Mouse (Mus musculus): Measurements from ENCODE around the gene Cubn. TPM values are rescaled to one million over a fixed set of nuclear protein-coding genes. Genes with fewer than 3 reads are reported as not detected.

Gene Cubn
- total and polyA plus RNA-seq, 3 experiments = 0.03 to 0.09 (median 0.04) TPM

DNA sequence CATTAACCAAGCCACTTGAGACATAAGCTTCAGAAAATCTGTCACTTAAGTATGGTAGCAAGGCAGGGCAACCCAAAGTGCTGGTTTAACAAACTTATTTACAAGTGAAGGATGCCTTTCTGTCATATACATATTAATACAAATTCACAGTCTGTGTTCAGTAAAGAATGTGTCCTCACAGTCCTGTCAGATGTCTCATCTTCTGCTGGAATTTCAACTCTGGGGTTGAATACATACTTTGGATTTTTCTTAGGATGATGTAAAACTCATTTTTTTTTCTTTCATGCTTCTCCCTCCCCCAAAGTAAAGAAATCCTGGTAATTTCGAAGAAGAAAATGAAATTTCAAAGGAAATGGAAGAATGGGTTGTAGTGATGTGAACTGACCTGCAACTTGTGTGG is 34.8 kb downstream of the Cubn start:
- Histone ChIP-seq H3K4me2 (ENCODE audit: insufficient read depth, low read depth, poor library complexity, severe bottlenecking) (no peak overlapping the region), H3K9ac (ENCODE audit: insufficient read depth, low read depth) (no peak overlapping the region), H3K9me3 (replicated peaks; ENCODE audit: low read length) (no peaks in the 10 kb centered on the region), H3K79me2 (replicated peaks; ENCODE audit: control insufficient read depth, extremely low read depth, insufficient read depth, poor library complexity, severe bottlenecking) (no peaks in the 10 kb centered on the region), H3K36me3 (replicated peaks in 1 of 2; ENCODE audit: control insufficient read depth in 1 of 2, insufficient read depth in 1 of 2, low read length in 1 of 2) (no peaks in the 10 kb centered on the region), H3K27ac (ENCODE audit: insufficient read depth, low read depth) (no peak overlapping the region), H3K4me1 (ENCODE audit: control insufficient read depth in 1 of 2, insufficient read depth in 2 of 2) (no peaks in the 10 kb centered on the region), H3K4me3 (replicated peaks in 1 of 3; ENCODE audit: low read depth in 2 of 3, low read length in 2 of 3, poor library complexity in 1 of 3) (no peak overlapping the region), H3K27me3 (replicated peaks) (no peaks in the 10 kb centered on the region)
- in situ Hi-C loops (cut with MboI; ENCODE audit: low pct_ligation_motif_present, low pct_unique_long_range_greater_than_20kb, low sequenced_read_pairs) = no loop called here
- TF ChIP-seq MAX (IDR thresholded peaks at IDR 0.05; ENCODE audit: low read length) = no peak
- no peak for TF ChIP-seq SIN3A (IDR thresholded peaks at IDR 0.05; ENCODE audit: low read length)
- TF ChIP-seq ZC3H11A (IDR thresholded peaks at IDR 0.05; ENCODE audit: low read depth, low read length) = no peak
- no peak for DNase-seq (ENCODE audit: extremely low read depth)
- dilution Hi-C loops (cut with MboI; ENCODE audit: extremely low pct_ligation_motif_present, extremely low pct_unique_long_range_greater_than_20kb, low sequenced_read_pairs) = no loop called here

DNA sequence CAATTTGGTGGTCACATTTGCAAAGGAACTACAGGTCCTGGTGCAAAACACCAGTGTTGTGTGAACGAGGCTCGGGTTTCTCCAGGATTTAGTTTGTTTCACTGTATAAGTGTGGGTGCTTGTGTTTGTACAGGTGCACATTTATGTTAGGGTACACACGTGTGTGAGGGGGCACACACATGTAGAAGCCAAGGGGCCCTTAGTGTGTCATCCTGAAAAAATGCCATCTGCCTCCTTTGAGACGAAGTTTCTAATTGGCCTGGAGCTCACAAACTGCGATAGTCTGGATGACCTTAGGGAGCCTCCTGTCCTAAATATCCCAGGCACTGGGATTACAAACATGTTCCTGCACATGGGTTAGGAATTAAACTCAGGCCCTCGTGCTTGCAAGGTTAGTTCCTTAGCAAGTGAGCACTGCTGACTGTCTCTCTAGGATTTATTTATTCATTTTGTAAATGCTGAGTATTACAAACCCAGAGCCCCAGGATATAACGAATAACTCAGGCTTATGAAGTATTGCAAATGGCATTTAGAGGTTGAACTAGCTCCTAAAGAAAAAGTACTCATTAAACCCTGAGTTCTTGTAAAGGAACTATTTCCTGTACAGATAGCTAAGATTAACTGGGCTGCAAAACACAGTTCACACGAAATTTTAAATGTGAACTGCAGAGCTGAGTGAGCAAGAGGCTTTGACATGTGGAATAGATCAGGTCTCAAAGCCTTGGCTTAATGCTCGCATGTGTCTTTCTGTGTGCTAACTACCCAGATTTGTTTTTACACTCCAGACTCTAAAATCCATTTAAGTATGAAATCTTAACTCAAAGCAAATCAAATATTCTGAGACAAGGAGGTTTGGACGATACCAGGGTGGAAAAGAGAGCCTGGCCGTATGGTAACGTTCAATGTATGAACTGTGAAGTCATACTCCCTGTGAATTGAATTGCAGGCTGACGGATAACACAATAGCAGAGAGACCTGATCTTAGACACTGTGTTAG is 39.8 kb downstream of the Cubn start:
- TF ChIP-seq JUN (IDR thresholded peaks at IDR 0.05; ENCODE audit: insufficient read depth, low read depth, low read length) (no peak), GABPA (IDR thresholded peaks at IDR 0.05; ENCODE audit: insufficient replicate concordance, low read depth, low read length) (no peak)
- Histone ChIP-seq H3K9ac (ENCODE audit: insufficient read depth, low read depth) (no peak overlapping the region), H3K27ac (ENCODE audit: insufficient read depth, low read depth) (no peak overlapping the region), H3K79me2 (replicated peaks; ENCODE audit: control insufficient read depth, extremely low read depth, insufficient read depth, poor library complexity, severe bottlenecking) (no peaks in the 10 kb centered on the region), H3K36me3 (replicated peaks in 1 of 2; ENCODE audit: control insufficient read depth in 1 of 2, insufficient read depth in 1 of 2, low read length in 1 of 2) (no peaks in the 10 kb centered on the region), H3K9me3 (replicated peaks; ENCODE audit: low read length) (no peaks in the 10 kb centered on the region), H3K4me3 (replicated peaks in 1 of 3; ENCODE audit: low read depth in 2 of 3, low read length in 2 of 3, poor library complexity in 1 of 3) (no peak overlapping the region), H3K27me3 (replicated peaks) (no peaks in the 10 kb centered on the region), H3K4me1 (ENCODE audit: control insufficient read depth in 1 of 2, insufficient read depth in 2 of 2) (no peaks in the 10 kb centered on the region), H3K4me2 (ENCODE audit: insufficient read depth, low read depth, poor library complexity, severe bottlenecking) (no peak overlapping the region)
- dilution Hi-C loops (cut with MboI; ENCODE audit: extremely low pct_ligation_motif_present, extremely low pct_unique_long_range_greater_than_20kb, low sequenced_read_pairs) (no loop called here), in situ Hi-C loops (cut with MboI; ENCODE audit: low pct_ligation_motif_present, low pct_unique_long_range_greater_than_20kb, low sequenced_read_pairs) (no loop called here)
- DNase-seq (ENCODE audit: extremely low read depth) = no peak

DNA sequence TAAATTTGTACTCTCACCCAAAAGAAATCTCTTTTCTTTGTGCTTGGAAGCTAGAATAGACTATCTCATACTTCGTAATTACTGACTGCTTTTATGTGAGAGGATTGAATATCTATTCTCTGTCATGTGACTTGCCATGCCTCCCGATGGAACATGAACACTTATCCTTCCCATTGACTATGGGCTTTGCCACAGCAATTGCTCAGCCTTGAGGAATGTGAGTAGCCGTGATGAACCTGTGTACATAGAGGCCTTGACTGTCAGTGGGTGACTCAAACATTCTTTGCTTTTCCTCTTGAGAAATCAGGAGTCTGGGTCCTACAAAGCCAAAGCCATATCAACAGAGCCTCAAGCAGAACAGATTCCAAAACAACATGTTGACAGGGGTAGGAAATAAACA is 40.7 kb downstream of the Cubn start:
- no peak for DNase-seq (ENCODE audit: extremely low read depth)
- Histone ChIP-seq H3K27me3 (replicated peaks) (no peaks in the 10 kb centered on the region), H3K36me3 (replicated peaks in 1 of 2; ENCODE audit: control insufficient read depth in 1 of 2, insufficient read depth in 1 of 2, low read length in 1 of 2) (no peaks in the 10 kb centered on the region), H3K9me3 (replicated peaks; ENCODE audit: low read length) (no peaks in the 10 kb centered on the region), H3K79me2 (replicated peaks; ENCODE audit: control insufficient read depth, extremely low read depth, insufficient read depth, poor library complexity, severe bottlenecking) (no peaks in the 10 kb centered on the region), H3K27ac (ENCODE audit: insufficient read depth, low read depth) (no peak overlapping the region), H3K4me1 (ENCODE audit: control insufficient read depth in 1 of 2, insufficient read depth in 2 of 2) (no peaks in the 10 kb centered on the region), H3K9ac (ENCODE audit: insufficient read depth, low read depth) (no peak overlapping the region), H3K4me3 (replicated peaks in 1 of 3; ENCODE audit: low read depth in 2 of 3, low read length in 2 of 3, poor library complexity in 1 of 3) (no peak overlapping the region), H3K4me2 (ENCODE audit: insufficient read depth, low read depth, poor library complexity, severe bottlenecking) (no peak overlapping the region)
- no peak for TF ChIP-seq USF1 (IDR thresholded peaks at IDR 0.05; ENCODE audit: low read depth, low read length)
- TF ChIP-seq ZNF384 (IDR thresholded peaks at IDR 0.05; ENCODE audit: low read depth, low read length) = no peak
- no peak for TF ChIP-seq TCF12 (IDR thresholded peaks at IDR 0.05; ENCODE audit: low read depth, low read length)
- no peak for TF ChIP-seq MXI1 (IDR thresholded peaks at IDR 0.05; ENCODE audit: low read depth, low read length)
- TF ChIP-seq CTCF (conservative IDR thresholded peaks at IDR 0.05 in 1 of 2, IDR thresholded peaks at IDR 0.05 in 1 of 2; ENCODE audit: low read depth in 2 of 2, low read length in 2 of 2) = no peak
- no peak for TF ChIP-seq MAFK (IDR thresholded peaks at IDR 0.05; ENCODE audit: insufficient replicate concordance, low read length)
- TF ChIP-seq JUN (IDR thresholded peaks at IDR 0.05; ENCODE audit: insufficient read depth, low read depth, low read length) = no peak
- no peak for TF ChIP-seq IRF4 (IDR thresholded peaks at IDR 0.05; ENCODE audit: low read depth, low read length)
- TF ChIP-seq TBP (conservative IDR thresholded peaks at IDR 0.05; ENCODE audit: low read depth, low read length) = no peak
- TF ChIP-seq UBTF (IDR thresholded peaks at IDR 0.05; ENCODE audit: low read depth, low read length) = no peak
- dilution Hi-C loops (cut with MboI; ENCODE audit: extremely low pct_ligation_motif_present, extremely low pct_unique_long_range_greater_than_20kb, low sequenced_read_pairs) = no loop called here
- in situ Hi-C loops (cut with MboI; ENCODE audit: low pct_ligation_motif_present, low pct_unique_long_range_greater_than_20kb, low sequenced_read_pairs) = no loop called here
